Mouse (Mus musculus) cerebral cortex, adult 2 months (tissue): ENCODE results near the gene Arhgef39.

Experiments used
- whole genome bisulfite sequencing: fragments of 180-500 bp; shearing (Covaris S2); methylation state at CpG from one replicate; pipeline ENCODE4 v1.1.7; 2018; 5-methylcytosine and 5-hydroxymethylcytosine counted together

Arhgef39 gene

GRCm38 (mm10) chr4:43499407-43500333, at the start of gene Arhgef39:
Gene Arhgef39 (minus strand): TSS chr4:43499695.
- WGBS: 6% methylated on average over 50 of the region's 50 CpGs

GRCm38 (mm10) chr4:43549055-43549454, 49.6 kb upstream of the Arhgef39 start:
- WGBS: 93% methylated on average over 12 of the region's 12 CpGs

DNA sequence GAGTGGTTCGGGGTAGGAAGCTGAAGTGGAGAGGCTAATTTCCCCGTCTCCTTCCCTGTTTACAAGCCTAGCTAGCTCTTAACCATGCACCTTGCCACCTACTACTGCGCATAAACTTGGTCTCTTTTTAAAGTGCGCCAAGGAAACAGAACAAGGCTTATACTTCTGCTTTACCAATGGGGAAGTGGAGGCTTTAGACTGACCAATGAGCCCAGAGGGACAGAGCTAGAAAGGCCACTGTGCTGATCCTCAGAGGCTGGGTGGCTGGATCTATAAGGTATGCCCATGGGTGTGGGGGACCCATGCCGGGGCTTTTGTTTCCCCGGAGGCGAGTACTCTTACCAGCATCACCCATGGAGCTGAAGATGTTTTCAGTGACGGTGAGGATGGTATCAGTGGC, 47.7 kb upstream of the Arhgef39 start:
- 90% methylated on average over 8 of the region's 8 CpGs for WGBS

DNA sequence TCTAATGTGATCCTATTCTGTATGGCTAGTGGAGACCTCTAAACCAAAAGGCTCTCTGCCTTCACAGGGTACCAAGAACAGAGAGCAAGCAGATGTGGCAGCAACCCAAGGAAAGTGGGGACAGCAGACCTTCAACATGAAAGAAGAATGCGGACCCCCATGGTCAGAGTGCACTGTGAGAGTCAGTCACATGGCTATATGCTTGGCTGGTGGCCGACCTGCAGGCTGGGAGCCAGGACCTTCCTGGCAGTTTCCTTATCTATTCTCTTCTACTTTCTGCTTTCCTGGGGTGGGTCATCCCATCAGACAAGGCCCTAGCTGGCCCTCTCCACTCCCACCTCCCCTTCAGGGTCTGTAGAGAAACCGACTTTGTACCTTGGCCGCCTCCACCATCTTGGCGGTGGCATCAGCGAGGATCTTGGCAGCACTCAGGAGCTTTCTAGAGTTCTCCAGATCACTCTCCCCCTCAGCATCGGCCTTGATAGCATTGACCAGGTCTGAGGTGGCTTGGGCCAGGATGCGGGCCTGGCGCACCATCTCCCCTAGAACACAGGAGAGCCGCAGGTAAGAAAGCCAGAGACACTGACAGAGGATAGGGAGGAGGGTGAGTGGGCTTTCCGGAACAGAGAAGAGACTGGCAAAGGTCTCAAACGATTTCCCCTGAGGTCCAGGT, 47.0 kb upstream of the Arhgef39 start:
- 81% methylated on average over 12 of the region's 12 CpGs for WGBS

DNA sequence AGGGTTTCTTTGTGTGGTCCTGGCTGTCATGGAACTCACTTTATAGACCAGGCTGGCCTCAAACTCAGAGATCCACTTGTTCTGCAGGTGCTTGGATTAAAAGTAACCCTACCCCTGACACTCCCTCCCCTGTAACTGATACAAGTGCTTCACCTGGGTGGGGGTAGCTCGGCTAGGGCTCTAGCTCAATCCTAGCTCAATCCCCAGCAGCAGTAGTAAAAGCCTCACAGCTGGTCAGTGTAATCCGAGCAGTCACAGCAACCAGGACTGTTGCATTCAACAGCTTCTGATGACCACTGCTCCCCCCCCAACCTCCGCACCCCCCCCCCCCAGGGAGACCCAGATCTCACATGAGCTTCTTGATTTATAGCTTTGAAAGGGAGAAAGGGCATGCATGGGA, 42.5 kb upstream of the Arhgef39 start:
- 84% methylated on average over 3 of the region's 3 CpGs for WGBS

DNA sequence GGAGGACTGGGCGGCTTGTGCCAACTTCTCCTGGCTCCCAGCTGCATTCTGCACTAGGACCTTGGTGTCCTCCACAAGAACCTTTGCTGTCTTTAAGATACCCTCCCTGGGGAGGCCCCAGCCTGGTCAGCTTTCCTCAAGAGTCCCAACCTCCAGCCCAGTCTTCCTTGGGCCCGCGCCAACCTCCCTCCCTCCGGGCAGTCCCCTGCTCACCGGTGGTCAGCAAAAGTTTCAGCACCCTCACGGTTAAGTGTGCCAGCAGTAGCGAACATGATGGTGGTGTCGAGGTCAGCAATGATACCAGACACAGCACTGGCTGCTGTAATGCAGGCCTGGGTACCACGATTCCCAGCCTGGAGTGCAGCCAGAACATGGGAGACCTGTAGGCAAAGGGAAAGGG, 36.5 kb upstream of the Arhgef39 start:
- WGBS: 89% methylated on average over 9 of the region's 9 CpGs

GRCm38 (mm10) chr4:43535628-43536027, 36.1 kb upstream of the Arhgef39 start:
- 91% methylated on average over 8 of the region's 8 CpGs for WGBS

DNA sequence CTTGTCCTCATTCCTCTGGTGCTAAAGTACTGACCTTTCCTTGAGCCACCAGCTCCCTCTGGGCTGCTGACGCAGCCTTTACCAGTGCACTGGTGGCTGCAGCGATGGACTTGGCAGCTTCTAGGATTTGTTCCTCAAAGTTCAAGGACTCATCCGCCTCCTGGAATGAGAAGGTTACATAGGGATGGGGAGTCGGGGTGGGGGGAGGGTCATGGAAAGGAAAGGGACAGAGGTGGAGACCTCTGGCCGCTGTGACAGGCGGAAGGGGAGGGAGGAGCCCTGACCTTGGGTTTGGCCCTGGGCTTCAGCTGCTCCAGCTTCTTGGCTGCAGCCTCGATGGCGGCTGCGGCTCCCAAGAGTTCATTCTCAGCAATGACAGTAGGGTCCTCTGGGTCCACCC, 33.8 kb upstream of the Arhgef39 start:
- 85% methylated on average over 9 of the region's 9 CpGs for WGBS

DNA sequence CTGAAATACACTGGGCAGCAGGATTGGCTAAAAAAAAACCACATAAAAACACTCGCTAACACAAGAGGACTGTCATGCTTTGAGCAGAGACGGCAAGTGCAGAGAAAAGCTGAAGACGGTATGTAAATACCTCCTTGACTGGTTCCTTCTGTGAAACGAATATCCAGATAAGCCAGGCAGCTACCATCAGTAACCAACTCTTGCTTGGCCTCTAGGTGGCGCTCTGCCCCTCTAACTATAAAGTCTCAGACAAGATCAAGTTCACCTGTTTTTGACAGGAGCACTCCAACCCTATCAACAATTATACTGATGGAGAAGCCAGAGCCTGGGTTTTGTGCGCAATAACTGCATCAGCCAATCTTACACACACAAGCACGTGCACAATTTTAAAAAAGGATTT, 31.1 kb upstream of the Arhgef39 start:
- WGBS: 20% methylated on average over 7 of the region's 7 CpGs

DNA sequence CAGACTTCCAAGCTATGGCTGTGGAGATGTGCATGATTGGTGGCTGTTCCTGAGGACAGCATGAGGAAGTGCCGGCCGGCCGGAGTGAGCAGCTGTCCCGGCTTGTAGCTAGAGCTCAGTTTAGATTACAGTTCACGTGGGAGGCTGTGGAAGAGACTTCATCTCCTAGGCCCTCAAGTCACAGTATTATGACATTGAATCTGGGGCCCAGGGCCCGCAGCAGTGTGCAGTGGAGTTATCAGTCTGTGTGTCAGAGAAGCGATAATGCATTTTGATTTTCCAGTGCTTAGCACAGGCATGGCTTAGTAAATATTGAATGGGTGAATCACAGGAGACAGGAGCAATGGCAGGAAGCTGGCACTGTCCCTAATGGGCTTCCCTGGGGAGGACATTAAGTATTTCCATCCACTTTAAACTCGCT, 30.6 kb upstream of the Arhgef39 start:
- 41% methylated on average over 8 of the region's 8 CpGs for WGBS

DNA sequence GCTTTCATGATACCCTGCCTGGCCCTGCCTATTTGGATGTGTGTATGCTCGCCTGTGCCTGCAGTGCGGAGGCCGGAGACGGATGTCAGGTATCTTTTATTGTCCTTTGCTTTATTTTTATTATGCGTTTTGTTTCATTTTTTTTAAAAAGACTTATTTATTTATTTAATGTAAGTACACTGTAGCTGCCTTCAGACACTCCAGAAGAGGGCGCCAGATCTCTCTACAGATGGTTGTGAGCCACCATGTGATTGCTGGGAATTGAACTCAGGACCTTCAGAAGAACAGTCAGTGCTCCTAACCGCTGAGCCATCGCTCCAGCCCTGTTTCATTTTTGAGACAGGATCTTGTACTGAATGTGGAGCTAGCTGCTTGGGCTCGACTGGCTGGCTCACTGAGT, 29.0 kb upstream of the Arhgef39 start:
- 84% methylated on average over 9 of the region's 9 CpGs for WGBS

DNA sequence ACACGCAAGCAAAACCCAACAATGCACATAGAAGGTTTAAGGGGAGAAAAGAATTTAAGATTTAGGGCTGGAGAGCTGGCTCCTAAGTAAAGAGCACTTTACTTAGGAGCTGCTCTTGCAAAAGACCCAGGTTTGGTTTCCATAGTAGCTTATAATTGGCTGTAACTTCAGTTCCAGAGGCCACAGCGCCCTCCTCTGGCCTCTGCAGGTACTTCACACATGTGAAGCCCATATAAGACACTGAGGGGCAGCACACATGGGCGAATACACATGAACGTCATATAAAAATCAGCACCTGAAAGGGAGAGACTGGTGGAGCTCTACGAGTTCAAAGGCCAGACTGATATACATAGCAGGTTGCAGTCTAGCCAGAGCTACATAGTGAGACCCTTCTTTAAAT, 28.4 kb upstream of the Arhgef39 start:
- 75% methylated on average over 5 of the region's 5 CpGs for WGBS

DNA sequence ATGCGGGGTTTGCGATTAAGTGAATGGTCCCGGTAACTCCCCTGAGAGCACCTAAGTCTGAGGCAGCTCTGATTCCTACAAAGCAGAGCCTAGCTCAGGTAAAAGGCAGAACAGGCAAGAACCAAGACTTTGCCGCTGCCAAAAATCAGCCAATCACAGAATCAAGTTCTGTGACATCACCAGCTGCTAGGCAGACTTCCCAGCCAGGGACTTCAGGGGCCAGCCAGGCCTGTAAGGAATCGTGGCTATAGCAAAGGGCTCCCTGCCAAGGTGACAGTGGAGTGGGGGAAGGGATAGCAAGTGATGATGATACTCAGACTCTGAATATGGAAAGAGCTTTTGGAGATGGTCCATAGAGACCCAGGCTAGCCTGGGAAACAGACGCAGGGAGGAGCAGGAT, 20.5 kb upstream of the Arhgef39 start:
- 21% methylated on average over 6 of the region's 6 CpGs for WGBS

- 24% methylated on average over 10 of the region's 10 CpGs for WGBS
These were observed 20.1 kb upstream of the Arhgef39 start for GRCm38 (mm10) chr4:43519551-43519950.

- 77% methylated on average over 11 of the region's 11 CpGs for WGBS
These were observed 16.5 kb upstream of the Arhgef39 start for GRCm38 (mm10) chr4:43515764-43516708.

DNA sequence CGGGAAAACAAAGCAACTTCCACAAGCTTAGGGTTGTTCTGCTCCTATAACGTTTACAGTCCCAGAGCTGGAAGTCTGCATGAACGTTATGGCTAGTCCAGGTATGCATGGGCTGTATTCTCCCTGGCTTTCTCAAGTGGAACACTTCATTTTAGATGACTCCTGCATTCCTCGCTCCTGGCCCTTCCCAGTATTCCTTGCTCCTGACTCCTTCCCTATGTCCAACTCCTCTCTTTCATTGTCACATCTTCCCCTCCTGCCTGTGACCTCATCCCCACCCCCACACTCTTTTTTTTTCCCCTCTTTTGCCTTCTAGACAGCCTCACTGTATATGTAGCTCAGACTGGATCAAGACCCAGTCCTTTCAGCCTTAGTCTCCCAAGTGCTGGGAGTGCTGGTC, 14.3 kb upstream of the Arhgef39 start:
- WGBS: 90% methylated on average over 4 of the region's 4 CpGs

DNA sequence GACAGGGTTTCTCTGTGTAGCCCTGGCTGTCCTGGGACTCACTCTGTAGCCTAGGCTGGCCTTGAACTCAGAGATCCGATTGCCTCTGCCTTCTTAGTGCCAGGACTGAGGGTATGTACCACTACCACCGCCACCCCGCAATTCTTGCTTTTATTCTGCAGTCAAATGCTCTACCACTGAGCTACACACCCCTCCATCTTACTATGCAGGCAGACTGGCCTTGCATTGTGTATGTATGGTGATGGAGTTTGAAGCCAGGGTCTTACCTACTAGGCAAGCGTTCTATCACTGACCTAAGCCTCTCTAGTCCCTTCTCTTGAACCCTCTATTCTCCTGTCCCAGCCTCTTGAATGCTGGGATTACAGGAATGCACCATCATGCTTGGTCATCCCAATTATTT, 13.8 kb upstream of the Arhgef39 start:
- 95% methylated on average over 4 of the region's 4 CpGs for WGBS

- WGBS: 82% methylated on average over 7 of the region's 7 CpGs
These were observed 13.2 kb upstream of the Arhgef39 start for GRCm38 (mm10) chr4:43512653-43513052.

- WGBS: 78% methylated on average over 19 of the region's 19 CpGs
These were observed 12.4 kb upstream of the Arhgef39 start for GRCm38 (mm10) chr4:43511675-43512454.

GRCm38 (mm10) chr4:43509109-43509508, 9.6 kb upstream of the Arhgef39 start:
- 53% methylated on average over 9 of the region's 9 CpGs for WGBS

GRCm38 (mm10) chr4:43508666-43508997, 9.1 kb upstream of the Arhgef39 start:
- 14% methylated on average over 13 of the region's 13 CpGs for WGBS
